Mouse (Mus musculus) frontal cortex, postnatal 14 days (tissue): ENCODE results near the gene Efhc1.
"Not testable (repeated sequence)": the region's sequence is repeated elsewhere in the genome, so short reads cannot be mapped to it uniquely, and the experiment has no call there.

Experiments used
- DNase-seq, 2 experiments: peaks; one replicate each; pipeline ENCODE4 v3.0.0; 2022; ENCODE audit warnings: low spot score in 2 of 2

Efhc1 gene

GRCm38 (mm10) chr1:20951300-20951763 is at the start of gene Efhc1:
TSS of gene Efhc1 (plus strand) at chr1:20951626.
- peak; percentile 84 to 91 for DNase-seq

- peak; percentile 44 to 60 for DNase-seq
Measured at GRCm38 (mm10) chr1:20905501-20906127, 45.8 kb upstream of the Efhc1 start.

GRCm38 (mm10) chr1:20906128-20906515 is 45.3 kb upstream of the Efhc1 start:
- peak; percentile 70 to 81 for DNase-seq

- DNase-seq, result no peak
Measured at GRCm38 (mm10) chr1:20908541-20908940, 42.9 kb upstream of the Efhc1 start.

GRCm38 (mm10) chr1:20912115-20912514 is 39.3 kb upstream of the Efhc1 start:
- DNase-seq, result no peak

- no peak for DNase-seq
Measured at GRCm38 (mm10) chr1:20912527-20913171, 38.8 kb upstream of the Efhc1 start.

- DNase-seq, result no peak
Measured at GRCm38 (mm10) chr1:20914769-20915168, 36.7 kb upstream of the Efhc1 start.

- no peak for DNase-seq
Measured at GRCm38 (mm10) chr1:20915608-20916007, 35.8 kb upstream of the Efhc1 start.

GRCm38 (mm10) chr1:20917496-20918050 is 33.9 kb upstream of the Efhc1 start:
- no peak for DNase-seq

- DNase-seq, result no peak
Measured at GRCm38 (mm10) chr1:20919728-20920127, 31.7 kb upstream of the Efhc1 start.

GRCm38 (mm10) chr1:20921081-20921528 is 30.3 kb upstream of the Efhc1 start:
- no peak for DNase-seq

- no peak for DNase-seq
Measured at GRCm38 (mm10) chr1:20922612-20923399, 28.6 kb upstream of the Efhc1 start.

- not testable (repeated sequence) for DNase-seq
Measured at GRCm38 (mm10) chr1:20925324-20925723, 26.1 kb upstream of the Efhc1 start.

- no peak for DNase-seq
Measured at GRCm38 (mm10) chr1:20925926-20926325, 25.5 kb upstream of the Efhc1 start.

- DNase-seq, result no peak
Measured at GRCm38 (mm10) chr1:20926376-20926775, 25.1 kb upstream of the Efhc1 start.

GRCm38 (mm10) chr1:20928487-20928886 is 22.9 kb upstream of the Efhc1 start:
- DNase-seq, result no peak

GRCm38 (mm10) chr1:20933457-20933856 is 18.0 kb upstream of the Efhc1 start:
- DNase-seq, result peak in 1 of 2 experiments; percentile 60

- no peak for DNase-seq
Measured at GRCm38 (mm10) chr1:20935106-20935505, 16.3 kb upstream of the Efhc1 start.

- DNase-seq, result peak in 1 of 2 experiments; percentile 29
Measured at GRCm38 (mm10) chr1:20939046-20939445, 12.4 kb upstream of the Efhc1 start.

- DNase-seq, result no peak
Measured at GRCm38 (mm10) chr1:20940151-20940550, 11.3 kb upstream of the Efhc1 start.

GRCm38 (mm10) chr1:20941322-20941721 is 10.1 kb upstream of the Efhc1 start:
- no peak for DNase-seq

- no peak for DNase-seq
Measured at GRCm38 (mm10) chr1:20941857-20942256, 9.6 kb upstream of the Efhc1 start.
